ENCODE assay signal across 8 mouse cellular contexts in the genomic region with DNA sequence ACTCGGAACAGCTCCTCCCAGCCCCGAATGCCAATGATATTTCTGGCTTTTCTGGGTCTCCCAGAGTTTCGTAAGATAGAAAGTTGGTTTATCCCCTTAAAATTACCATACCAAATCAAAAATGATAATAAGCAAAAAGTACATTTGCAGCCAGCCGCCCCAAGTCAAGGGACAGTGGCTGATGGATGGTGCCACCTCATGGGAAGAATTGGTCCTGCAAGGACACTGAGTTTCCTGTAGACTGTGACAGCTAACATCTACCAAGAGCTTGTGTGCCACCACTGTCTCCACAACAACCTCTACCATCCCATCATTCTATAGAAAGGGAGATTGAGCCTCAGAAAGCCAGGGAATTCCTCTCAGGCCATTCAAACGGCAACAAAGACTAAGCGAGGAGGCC. TPM values are rescaled to one million over a fixed set of nuclear protein-coding genes. Genes with fewer than 3 reads are reported as not detected.
DNase-seq lines count a peak whose midpoint lies in the region; ATAC-seq and TF ChIP-seq lines count a peak whose summit lies in the region.

No protein-coding gene starts in this region.

- no peaks in the 10 kb centered on the region for H3K9me3 ChIP-seq in heart, embryonic 11.5 days (replicated peaks; ENCODE audit: control insufficient read depth, low read length)
- no peaks in the 10 kb centered on the region for H3K9me3 ChIP-seq in heart, postnatal 0 days (replicated peaks; ENCODE audit: control insufficient read depth, low read length)
- H3K9me3 ChIP-seq in forebrain, embryonic 12.5 days: no peaks in the 10 kb centered on the region

- H3K9ac ChIP-seq in heart, embryonic 11.5 days (ENCODE audit: low read depth, low read length): no peak overlapping the region
- H3K9ac ChIP-seq in heart, postnatal 0 days (replicated peaks; ENCODE audit: low read depth, low read length): no peak overlapping the region
- no peak overlapping the region for H3K9ac ChIP-seq in forebrain, embryonic 12.5 days

- 55% methylated on average over 6 of the region's 6 CpGs for WGBS in heart, embryonic 11.5 days (ENCODE audit: insufficient replicate concordance)
- WGBS in heart, postnatal 0 days: 48% methylated on average over 6 of the region's 6 CpGs
- 63% methylated on average over 6 of the region's 6 CpGs for WGBS in forebrain, embryonic 12.5 days

- H3K27me3 ChIP-seq in heart, embryonic 11.5 days (ENCODE audit: control insufficient read depth, insufficient read depth, low read length): no peaks in the 10 kb centered on the region
- no peaks in the 10 kb centered on the region for H3K27me3 ChIP-seq in heart, postnatal 0 days (ENCODE audit: control insufficient read depth, insufficient read depth, low read length)
- H3K27me3 ChIP-seq in forebrain, embryonic 12.5 days: peaks cover 14% of the 10 kb centered on the region

- TF ChIP-seq CTCF in heart, postnatal 0 days (IDR thresholded peaks at IDR 0.05; ENCODE audit: low read depth): peak; percentile 86

- no peaks in the 10 kb centered on the region for H3K36me3 ChIP-seq in heart, embryonic 11.5 days (ENCODE audit: control insufficient read depth, insufficient read depth, low read length)
- no peaks in the 10 kb centered on the region for H3K36me3 ChIP-seq in heart, postnatal 0 days (replicated peaks; ENCODE audit: control insufficient read depth, insufficient read depth, low read length)
- no peaks in the 10 kb centered on the region for H3K36me3 ChIP-seq in forebrain, embryonic 12.5 days (replicated peaks)

- no peak for TF ChIP-seq EP300 in heart, postnatal 0 days (IDR thresholded peaks at IDR 0.05; ENCODE audit: low read depth)

- no peak for ATAC-seq in heart, embryonic 11.5 days (replicated peaks; ENCODE audit: insufficient number of reproducible peaks, low FRiP score, low TSS enrichment)
- ATAC-seq in heart, postnatal 0 days (ENCODE audit: insufficient read depth, low read depth): no peak
- ATAC-seq in forebrain, embryonic 12.5 days (ENCODE audit: low FRiP score): no peak

- peaks cover 12% of the 10 kb centered on the region for H3K4me1 ChIP-seq in heart, embryonic 11.5 days (ENCODE audit: control insufficient read depth, insufficient read depth, low read length)
- H3K4me1 ChIP-seq in heart, postnatal 0 days (ENCODE audit: control insufficient read depth, insufficient read depth): peaks cover 15% of the 10 kb centered on the region
- H3K4me1 ChIP-seq in forebrain, embryonic 12.5 days: peaks cover 15% of the 10 kb centered on the region

- no peak overlapping the region for H3K4me3 ChIP-seq in heart, embryonic 11.5 days (ENCODE audit: low read depth, low read length)
- H3K4me3 ChIP-seq in heart, postnatal 0 days (ENCODE audit: low read depth, low read length): no peak overlapping the region
- H3K4me3 ChIP-seq in forebrain, embryonic 12.5 days (replicated peaks): no peak overlapping the region

- no peak overlapping the region for H3K27ac ChIP-seq in heart, embryonic 11.5 days (ENCODE audit: low read depth, low read length)
- no peak overlapping the region for H3K27ac ChIP-seq in heart, postnatal 0 days (ENCODE audit: low read depth)
- no peak overlapping the region for H3K27ac ChIP-seq in forebrain, embryonic 12.5 days

- H3K4me2 ChIP-seq in heart, embryonic 11.5 days: no peak overlapping the region
- H3K4me2 ChIP-seq in heart, postnatal 0 days (ENCODE audit: low read depth, low read length): no peak overlapping the region
- H3K4me2 ChIP-seq in forebrain, embryonic 12.5 days: no peak overlapping the region

- peak; percentile 63 for DNase-seq in heart, adult 8-10 months (ENCODE audit: low spot score)
- DNase-seq in 3T3-L1 (ENCODE audit: low read depth, low spot score): peak; percentile 79
- DNase-seq in adrenal gland, postnatal 10 days: peak; percentile 76
- DNase-seq in heart, postnatal 0 days (ENCODE audit: low spot score): peak; percentile 53
- peak; percentile 63 for DNase-seq in lung, adult 18-20 months
- no peak for DNase-seq in urinary bladder, adult 2 months (ENCODE audit: low spot score)

RNA-seq across cellular contexts. Expression of a gene that starts 2.4 kb away (rescaled TPM):
- total RNA-seq in heart, adult 8-10 months (2022): 100 to 1,000 TPM in 2 of 4 experiments, 10 to 100 TPM in 2; 67.0 to 124 (median 99.7) TPM
- 130 and 148 TPM in 2 replicates for polyA plus RNA-seq in heart, embryonic 11.5 days (2014; fragmentation: Nextera tagmentation; extraction: Ambion mirVana)
- total RNA-seq in adrenal gland, postnatal 10 days (2021): 10 to 100 TPM; 55.8 to 66.3 TPM
- 332 and 368 TPM in 2 replicates for total RNA-seq in heart, postnatal 0 days (2014; rRNA removed; ENCODE audit: low replicate concordance)
- 84.7 and 105 TPM in 2 replicates for polyA plus RNA-seq in heart, postnatal 0 days (2015; fragmentation: Nextera tagmentation; extraction: Ambion mirVana)
- polyA plus RNA-seq in forebrain, embryonic 12.5 days (2016; fragmentation: Nextera tagmentation; extraction: Ambion mirVana): 30.1 and 34.5 TPM in 2 replicates
- 112 and 128 TPM in 2 replicates for polyA plus RNA-seq in urinary bladder, adult 2 months (2012; rRNA removed)
